Mouse (Mus musculus) thymus, postnatal 14 days (tissue): ENCODE measurements around the gene Siah2.
A peak's percentile ranks its signal among the peaks of the same experiment; 100 is the strongest.

ENCODE experiments used
- DNase-seq: peaks from one replicate; pipeline ENCODE4 v3.0.0; 2021

The Siah2 gene

GRCm38 (mm10) chr3:58655362-58656130 is 36.7 kb downstream of the Siah2 start:
- DNase-seq: peak; percentile 71

DNA sequence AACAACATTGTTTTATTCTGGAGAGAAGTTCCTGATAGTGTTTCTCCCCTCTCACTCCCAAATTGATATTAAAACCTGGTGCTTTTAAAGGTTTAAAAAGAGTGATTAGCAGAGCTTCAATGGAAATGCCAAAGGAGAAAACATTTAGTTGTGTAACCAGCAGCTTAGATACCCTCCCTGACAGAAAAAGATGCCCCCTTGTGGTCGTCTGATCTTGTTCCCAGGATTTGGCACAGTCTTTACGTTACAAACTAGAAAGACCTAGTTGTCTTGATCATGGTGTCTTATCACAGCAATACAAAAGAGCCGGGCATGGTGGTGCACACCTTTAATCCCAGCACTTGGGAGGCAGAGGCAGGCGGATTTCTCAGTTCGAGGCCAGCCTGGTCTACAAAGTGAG is 38.3 kb downstream of the Siah2 start:
- peak; percentile 37 for DNase-seq

GRCm38 (mm10) chr3:58650328-58650727 is 41.9 kb downstream of the Siah2 start:
- no peak for DNase-seq

GRCm38 (mm10) chr3:58647179-58647578 is 45.0 kb downstream of the Siah2 start:
- DNase-seq: no peak

DNA sequence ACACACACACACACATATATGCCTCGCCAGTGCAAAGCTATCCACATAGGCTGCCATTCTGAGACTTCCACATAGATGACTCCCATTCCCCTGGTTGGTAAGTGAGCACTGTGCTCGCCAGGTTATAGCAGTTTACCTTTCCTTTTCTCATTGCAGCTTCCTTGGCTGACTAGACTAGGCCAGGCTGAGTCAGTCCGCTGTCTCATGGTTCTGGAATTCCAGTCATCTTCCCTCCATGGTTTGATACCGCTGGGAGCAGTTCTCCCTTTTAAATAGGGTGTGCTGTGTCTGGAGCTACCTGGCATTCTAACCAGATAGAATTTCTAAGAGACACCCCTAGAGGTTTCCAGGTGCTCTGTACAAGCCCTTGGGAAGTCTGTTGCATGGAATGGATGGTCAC is 46.0 kb downstream of the Siah2 start:
- no peak for DNase-seq

DNA sequence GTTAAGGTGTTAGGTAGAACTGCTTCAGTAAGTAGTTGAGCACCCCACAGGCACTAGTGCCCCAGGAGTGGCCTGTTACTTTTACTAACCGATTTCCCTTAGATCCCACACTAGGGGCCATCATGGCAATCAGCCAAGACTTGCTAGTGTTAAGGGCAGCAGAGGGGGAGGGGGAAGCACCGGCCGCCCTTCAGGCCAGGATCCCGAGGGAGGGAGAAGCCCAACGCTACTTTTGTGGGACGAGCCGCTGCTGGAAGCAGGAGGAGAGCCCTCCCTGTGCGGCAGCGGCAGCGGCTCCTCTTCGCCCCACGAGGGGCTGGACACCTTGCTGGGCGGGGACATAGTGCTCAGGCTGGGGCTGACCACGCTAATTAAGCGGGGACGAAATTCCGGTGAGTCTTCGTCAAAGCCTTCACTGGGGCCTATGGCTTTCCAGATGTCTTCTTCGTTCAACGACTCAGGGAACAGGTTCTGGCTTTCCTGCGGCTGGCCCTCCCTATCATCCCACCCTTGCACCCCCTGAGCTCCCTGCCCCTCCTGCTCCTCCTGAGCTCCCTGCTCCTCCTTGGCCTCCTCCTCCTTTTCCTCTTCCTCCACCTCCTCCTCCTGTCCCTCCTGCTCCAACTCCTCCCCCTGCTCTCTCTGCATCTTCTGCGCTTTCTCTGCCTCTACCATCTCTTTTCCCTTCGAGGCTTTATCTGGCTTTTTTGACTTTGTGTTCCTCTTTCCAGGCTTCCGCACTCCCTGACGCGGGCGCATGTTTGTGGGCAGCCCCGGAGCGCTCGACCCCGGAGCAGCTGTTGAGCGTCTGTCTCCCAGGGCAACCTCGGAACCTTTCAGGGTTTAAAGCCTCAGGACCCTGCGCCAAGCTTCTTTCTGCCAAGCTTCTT is 55.5 kb downstream of the Siah2 start, which contains the start of gene Erich6:
Gene Erich6, minus strand, starts transcription at position 802 of the 890 bp plus-strand sequence.
- no peak for DNase-seq

- no peak for DNase-seq
Observed at GRCm38 (mm10) chr3:58631693-58632092, 60.5 kb downstream of the Siah2 start.

- no peak for DNase-seq
Observed at GRCm38 (mm10) chr3:58624981-58625380, 67.2 kb downstream of the Siah2 start.
